Mouse (Mus musculus) stomach, embryonic 16.5 days (tissue): ENCODE results near the gene Gm28043. TPM values are rescaled to one million over a fixed set of nuclear protein-coding genes. Genes with fewer than 3 reads are reported as not detected.

Experiments
- ATAC-seq: fragments of 200-750 bp; cut with Nextera tagmentation; 2 replicates; pipeline ENCODE4 v1.8.0; 2017; ENCODE audit warnings: moderate number of reproducible peaks, moderate TSS enrichment; ENCODE audit not compliant: insufficient read depth, low FRiP score
- H3K27ac ChIP-seq: fragments of 300-500 bp; sonication (generic); 2 replicates; pipeline ENCODE4 v1.5.1; 2014; ENCODE audit warnings: low read length
- H3K27me3 ChIP-seq: fragments of 300-500 bp; sonication (generic); 2 replicates; pipeline ENCODE4 v1.6.1; 2014; ENCODE audit warnings: low read length, control low read depth, mixed read lengths; ENCODE audit not compliant: control insufficient read depth, insufficient read depth
- H3K36me3 ChIP-seq: fragments of 300-500 bp; sonication (generic); 2 replicates; pipeline ENCODE4 v1.6.1; 2014; ENCODE audit warnings: low read length; ENCODE audit not compliant: control insufficient read depth, insufficient read depth
- H3K4me1 ChIP-seq: fragments of 300-500 bp; sonication (generic); 2 replicates; pipeline ENCODE4 v1.6.1; 2014; ENCODE audit warnings: low read length, control low read depth, mixed read lengths; ENCODE audit not compliant: control insufficient read depth, insufficient read depth
- H3K4me2 ChIP-seq: fragments of 300-500 bp; sonication (generic); 2 replicates; pipeline ENCODE4 v1.6.1; 2014; ENCODE audit warnings: low read depth, low read length, mixed read lengths
- H3K4me3 ChIP-seq: fragments of 300-500 bp; sonication (generic); replicated peaks from 2 replicates; pipeline ENCODE4 v1.5.1; 2014; ENCODE audit warnings: mild to moderate bottlenecking, low read length
- H3K9ac ChIP-seq: fragments of 300-500 bp; sonication (generic); 2 replicates; pipeline ENCODE4 v1.6.1; 2014; ENCODE audit warnings: low read length
- H3K9me3 ChIP-seq: fragments of 300-500 bp; sonication (generic); replicated peaks from 2 replicates; pipeline ENCODE4 v1.6.1; 2016; ENCODE audit warnings: low read length, control low read depth; ENCODE audit not compliant: control insufficient read depth
- WGBS: fragments of 180-500 bp; shearing (Covaris S2); extraction: QIAGEN DNeasy Blood & Tissue Kit; methylation state at CpG from one replicate; pipeline ENCODE4 v1.1.7; 2014; 5-methylcytosine and 5-hydroxymethylcytosine counted together
- polyA plus RNA-seq: library from polyadenylated mRNA; unstranded; fragments of >200 nt; fragmentation: Nextera tagmentation; extraction: Ambion mirVana; gene quantifications from 2 replicates; pipeline ENCODE4 v1.2.1, GENCODE M21; 2015

Gm28043 gene
- polyA plus RNA-seq, 1 experiment from 2014 or later, result 3.1 TPM

GRCm38 (mm10) chr17:29636118-29636517 is 21.4 kb downstream of the Gm28043 start:
- no peaks in the 10 kb centered on the region for H3K4me1 ChIP-seq
- H3K36me3 ChIP-seq, result peaks cover 21% of the 10 kb centered on the region
- no peak for ATAC-seq
- 70% methylated on average over 5 of the region's 5 CpGs for WGBS
- H3K27me3 ChIP-seq, result no peaks in the 10 kb centered on the region
- H3K9me3 ChIP-seq, result no peaks in the 10 kb centered on the region
- no peak overlapping the region for H3K4me3 ChIP-seq
- no peak overlapping the region for H3K9ac ChIP-seq
- H3K4me2 ChIP-seq, result no peak overlapping the region
- no peak overlapping the region for H3K27ac ChIP-seq

- no peak overlapping the region for H3K4me3 ChIP-seq
- peaks cover 21% of the 10 kb centered on the region; the same call in 1 of the 2 replicates for H3K36me3 ChIP-seq
- H3K4me2 ChIP-seq, result no peak overlapping the region
- H3K4me1 ChIP-seq, result no peaks in the 10 kb centered on the region
- H3K9ac ChIP-seq, result no peak overlapping the region
- H3K27ac ChIP-seq, result no peak overlapping the region
- 87% methylated on average over 4 of the region's 4 CpGs for WGBS
- no peaks in the 10 kb centered on the region for H3K9me3 ChIP-seq
- H3K27me3 ChIP-seq, result no peaks in the 10 kb centered on the region
- no peak for ATAC-seq
Observed at GRCm38 (mm10) chr17:29637377-29637776, 22.7 kb downstream of the Gm28043 start.

- Histone ChIP-seq H3K36me3 (peaks cover 21% of the 10 kb centered on the region; the same call in 1 of the 2 replicates), H3K9ac (no peak overlapping the region), H3K9me3 (no peaks in the 10 kb centered on the region), H3K4me3 (no peak overlapping the region), H3K27ac (no peak overlapping the region), H3K4me1 (no peaks in the 10 kb centered on the region), H3K27me3 (no peaks in the 10 kb centered on the region), H3K4me2 (no peak overlapping the region)
- no peak; the same call in 1 of the 2 replicates for ATAC-seq
- 72% methylated on average over 8 of the region's 8 CpGs for WGBS
Observed at GRCm38 (mm10) chr17:29637895-29638294, 23.2 kb downstream of the Gm28043 start.

GRCm38 (mm10) chr17:29640971-29641370 is 26.3 kb downstream of the Gm28043 start:
- WGBS, result 95% methylated on average over 11 of the region's 11 CpGs

GRCm38 (mm10) chr17:29642219-29642618 is 27.5 kb downstream of the Gm28043 start:
- Histone ChIP-seq H3K4me3 (no peak overlapping the region), H3K4me1 (no peaks in the 10 kb centered on the region), H3K27me3 (no peaks in the 10 kb centered on the region), H3K4me2 (no peak overlapping the region), H3K9me3 (no peaks in the 10 kb centered on the region), H3K27ac (no peak overlapping the region), H3K36me3 (peaks cover 20% of the 10 kb centered on the region), H3K9ac (no peak overlapping the region)
- no peak for ATAC-seq
- WGBS, result 55% methylated on average over 3 of the region's 3 CpGs

More at GRCm38 (mm10) chr17:29640971-29641370, 26.3 kb downstream of the Gm28043 start:
- ATAC-seq, result no peak
- Histone ChIP-seq H3K27ac (no peak overlapping the region), H3K9ac (no peak overlapping the region), H3K4me1 (no peaks in the 10 kb centered on the region), H3K36me3 (peaks cover 21% of the 10 kb centered on the region; the same call in 1 of the 2 replicates), H3K27me3 (no peaks in the 10 kb centered on the region), H3K9me3 (no peaks in the 10 kb centered on the region), H3K4me3 (no peak overlapping the region), H3K4me2 (no peak overlapping the region)

- Histone ChIP-seq H3K36me3 (no peaks in the 10 kb centered on the region), H3K27ac (no peak overlapping the region), H3K4me3 (no peak overlapping the region), H3K27me3 (no peaks in the 10 kb centered on the region), H3K9me3 (no peaks in the 10 kb centered on the region), H3K4me1 (peaks cover 7% of the 10 kb centered on the region; the same call in 1 of the 2 replicates), H3K9ac (no peak overlapping the region), H3K4me2 (no peak overlapping the region)
- WGBS, result 76% methylated on average over 2 of the region's 2 CpGs
- no peak for ATAC-seq
Observed at GRCm38 (mm10) chr17:29658249-29658648, 43.6 kb downstream of the Gm28043 start.

- Histone ChIP-seq H3K4me1 (peaks cover 7% of the 10 kb centered on the region; the same call in 1 of the 2 replicates), H3K4me3 (peak within 1 kb of the TSS; percentile 92), H3K9me3 (no peaks in the 10 kb centered on the region), H3K27me3 (no peaks in the 10 kb centered on the region), H3K36me3 (no peaks in the 10 kb centered on the region), H3K9ac (peak within 1 kb of the TSS; percentile 98), H3K27ac (peak within 1 kb of the TSS; percentile 88), H3K4me2 (peak within 1 kb of the TSS; percentile 75)
- WGBS, result under 1% methylated on average over 41 of the region's 41 CpGs
- peak; percentile 99 for ATAC-seq
Observed at GRCm38 (mm10) chr17:29660076-29660761, 45.5 kb downstream of the Gm28043 start, which contains the start of gene Cmtr1. Cmtr1 (plus strand) TSS chr17:29660595.

GRCm38 (mm10) chr17:29660762-29661391 is 46.2 kb downstream of the Gm28043 start:
- no peaks in the 10 kb centered on the region for H3K9me3 ChIP-seq
- under 1% methylated on average over 29 of the region's 41 CpGs for WGBS
- peak overlapping the region; percentile 98 for H3K9ac ChIP-seq
- H3K4me1 ChIP-seq, result peaks cover 7% of the 10 kb centered on the region; the same call in 1 of the 2 replicates
- peak overlapping the region; percentile 88 for H3K27ac ChIP-seq
- no peaks in the 10 kb centered on the region for H3K36me3 ChIP-seq
- ATAC-seq, result peak; percentile 16; the same call in 1 of the 2 replicates
- H3K4me3 ChIP-seq, result peak overlapping the region; percentile 92
- H3K4me2 ChIP-seq, result peak overlapping the region; percentile 72
- no peaks in the 10 kb centered on the region for H3K27me3 ChIP-seq

- 88% methylated on average over 6 of the region's 6 CpGs for WGBS
- H3K9me3 ChIP-seq, result no peaks in the 10 kb centered on the region
Observed at GRCm38 (mm10) chr17:29662145-29662544, 47.5 kb downstream of the Gm28043 start.

More at GRCm38 (mm10) chr17:29662145-29662544, 47.5 kb downstream of the Gm28043 start:
- Histone ChIP-seq H3K27me3 (no peaks in the 10 kb centered on the region), H3K4me1 (peaks cover 7% of the 10 kb centered on the region; the same call in 1 of the 2 replicates), H3K36me3 (0 out of 2 replicates have a peak, but pooled peaks cover 6% of the 10 kb centered on the region), H3K4me3 (no peak overlapping the region), H3K9ac (no peak overlapping the region), H3K4me2 (no peak overlapping the region), H3K27ac (no peak overlapping the region)
- no peak for ATAC-seq
